8 mouse cellular contexts compared by ENCODE assay signal in genomic region chr11:119086144-119086971, GRCm38 (mm10). TPM values are rescaled to one million over a fixed set of nuclear protein-coding genes. Genes with fewer than 3 reads are reported as not detected.
DNase-seq lines count a peak whose midpoint lies in the region; ATAC-seq lines count a peak whose summit lies in the region.

Gene Cbx4, minus strand, starts transcription at chr11:119086221.

- intact Hi-C loops in gastrocnemius, postnatal 14 days (cut with DNase I; ENCODE audit: low total_unique reads) = loop anchor here (10.0 kb wide), 2 partner anchors 52 to 98 kb away; no protein-coding TSS in a partner anchor
- intact Hi-C loops in left cerebral cortex, postnatal 10 days (cut with DNase I) = loop anchor here (5.0 kb wide), 1 partner anchor 101 kb away; no protein-coding TSS in a partner anchor

- ATAC-seq in common myeloid progenitor, adult 5-6 weeks (replicated peaks; ENCODE audit: low read depth, poor library complexity, severe bottlenecking) = peak; percentile 67
- ATAC-seq in inflammation-experienced regulatory T-cells, adult 6 months = peak; percentile 72
- peak; percentile 63 for ATAC-seq in megakaryocyte progenitor cell, adult 5-6 weeks (replicated peaks; ENCODE audit: poor library complexity)

- peak; percentile 91 for DNase-seq in adipocyte (ENCODE audit: low spot score)
- peak; percentile 95 for DNase-seq in gastrocnemius, postnatal 14 days
- peak; percentile 83 to 97 for DNase-seq in left cerebral cortex, postnatal 10 days (ENCODE audit: extremely low spot score in 1 of 2, low spot score in 2 of 2)
- peak; percentile 84 to 87 for DNase-seq in right cerebral cortex, postnatal 36 days (ENCODE audit: low spot score in 2 of 2)
- peak; percentile 92 to 93 for DNase-seq in urinary bladder, postnatal 4 days (ENCODE audit: low spot score in 2 of 2)

RNA-seq across cellular contexts. Expression of gene Cbx4, which starts in this region (rescaled TPM):
- 11.3 and 24.6 TPM in 2 replicates for total RNA-seq in common myeloid progenitor, adult 5-6 weeks (2017)
- total RNA-seq in gastrocnemius, postnatal 14 days (2021) = 1 to 10 TPM; 4.7 to 5.9 TPM
- polyA plus RNA-seq in inflammation-experienced regulatory T-cells, adult 6 months (2017; shearing (Covaris generic)) = 1 to 10 TPM; 2.0 to 3.6 (median 2.3) TPM
- total RNA-seq in left cerebral cortex, postnatal 10 days (2021) = 10 to 100 TPM; 54.4 to 56.9 TPM
- 19.9 and 21.5 TPM in 2 replicates for total RNA-seq in megakaryocyte progenitor cell, adult 5-6 weeks (2015)
- 24.8 and 25.4 TPM in 2 replicates for total RNA-seq in megakaryocyte progenitor cell, adult 5-6 weeks (2017)

Comparison
In these comparisons a context has a peak if more than half of its experiments do, and no peak if none do; other contexts are left out.
1. Peak in every context shown above with its lines: DNase-seq and ATAC-seq.